Mouse (Mus musculus) intestine, postnatal 0 days (tissue): ENCODE measurements around the gene Gpr22. TPM values are rescaled to one million over a fixed set of nuclear protein-coding genes. Genes with fewer than 3 reads are reported as not detected.

ENCODE experiments used
- ATAC-seq: fragments of 200-750 bp; cut with Nextera tagmentation; 2 replicates; pipeline ENCODE4 v1.8.0; 2017; ENCODE audit warnings: mild to moderate bottlenecking, moderate TSS enrichment, moderate library complexity
- H3K27ac ChIP-seq: fragments of 300-500 bp; sonication (generic); 2 replicates; pipeline ENCODE4 v1.5.1; 2014; ENCODE audit warnings: mild to moderate bottlenecking, low read depth, low read length, moderate library complexity
- H3K27me3 ChIP-seq: fragments of 300-500 bp; sonication (generic); replicated peaks from 2 replicates; pipeline ENCODE4 v1.6.1; 2014; ENCODE audit warnings: low read length, mixed read lengths; ENCODE audit not compliant: control insufficient read depth, insufficient read depth
- H3K36me3 ChIP-seq: fragments of 300-500 bp; sonication (generic); 2 replicates; pipeline ENCODE4 v1.6.1; 2014; ENCODE audit warnings: mild to moderate bottlenecking, moderate library complexity; ENCODE audit not compliant: control insufficient read depth, insufficient read depth
- H3K4me1 ChIP-seq: fragments of 300-500 bp; sonication (generic); replicated peaks from 2 replicates; pipeline ENCODE4 v1.6.1; 2014; ENCODE audit warnings: antibody characterized with exemption, low read length, mixed read lengths; ENCODE audit not compliant: control insufficient read depth, insufficient read depth
- H3K4me2 ChIP-seq: fragments of 300-500 bp; sonication (generic); replicated peaks from 2 replicates; pipeline ENCODE4 v1.6.1; 2014; ENCODE audit warnings: low read depth, mild to moderate bottlenecking, moderate library complexity
- H3K4me3 ChIP-seq: fragments of 300-500 bp; sonication (generic); 2 replicates; pipeline ENCODE4 v1.5.1; 2014; ENCODE audit warnings: low read depth, low read length
- H3K9ac ChIP-seq: fragments of 300-500 bp; sonication (generic); 2 replicates; pipeline ENCODE4 v1.6.1; 2014; ENCODE audit warnings: mild to moderate bottlenecking, low read depth, low read length
- H3K9me3 ChIP-seq: fragments of 300-500 bp; sonication (generic); 2 replicates; pipeline ENCODE4 v1.6.1; 2016; ENCODE audit warnings: mixed run types; ENCODE audit not compliant: control insufficient read depth
- CTCF ChIP-seq: sonication (generic); IDR thresholded peaks from 2 replicates; pipeline ENCODE4 v1.5.1; 2016; ENCODE audit warnings: low read depth, mild to moderate bottlenecking, control low read depth, antibody characterized with exemption, moderate library complexity
- WGBS: fragments of 180-500 bp; shearing (Covaris S2); extraction: QIAGEN DNeasy Blood & Tissue Kit; methylation state at CpG from one replicate; pipeline ENCODE4 v1.1.7; 2014; 5-methylcytosine and 5-hydroxymethylcytosine counted together
- polyA plus RNA-seq: library from polyadenylated mRNA; unstranded; fragments of >200 nt; fragmentation: Nextera tagmentation; extraction: Ambion mirVana; gene quantifications from 2 replicates; pipeline ENCODE4 v1.2.1, GENCODE M21; 2015

The Gpr22 gene
- polyA plus RNA-seq, 1 experiment from 2014 or later: 3.2 TPM

- Histone ChIP-seq H3K9me3 (no peaks in the 10 kb centered on the region), H3K27me3 (no peaks in the 10 kb centered on the region), H3K27ac (no peak overlapping the region), H3K4me3 (no peak overlapping the region), H3K4me1 (no peaks in the 10 kb centered on the region; the same call in 1 of the 2 replicates), H3K4me2 (no peak overlapping the region), H3K36me3 (no peaks in the 10 kb centered on the region), H3K9ac (no peak overlapping the region)
- no peak for TF ChIP-seq CTCF
- ATAC-seq: no peak
- 37% methylated on average over 4 of the region's 4 CpGs for WGBS
These were observed 1.0 kb downstream of the Gpr22 start for GRCm38 (mm10) chr12:31712727-31713126.

GRCm38 (mm10) chr12:31712233-31712632 lies 1.5 kb downstream of the Gpr22 start:
- ATAC-seq: no peak
- H3K27me3 ChIP-seq: no peaks in the 10 kb centered on the region
- WGBS: 57% methylated on average over 5 of the region's 5 CpGs
- H3K9me3 ChIP-seq: no peaks in the 10 kb centered on the region
- H3K4me2 ChIP-seq: no peak overlapping the region
- no peak overlapping the region for H3K4me3 ChIP-seq
- H3K36me3 ChIP-seq: no peaks in the 10 kb centered on the region
- no peak for TF ChIP-seq CTCF
- no peaks in the 10 kb centered on the region; the same call in 1 of the 2 replicates for H3K4me1 ChIP-seq
- H3K27ac ChIP-seq: no peak overlapping the region
- no peak overlapping the region for H3K9ac ChIP-seq

- WGBS: 91% methylated on average over 6 of the region's 6 CpGs
- Histone ChIP-seq H3K27ac (no peak overlapping the region), H3K4me3 (no peak overlapping the region), H3K9ac (no peak overlapping the region), H3K27me3 (no peaks in the 10 kb centered on the region), H3K9me3 (no peaks in the 10 kb centered on the region), H3K4me2 (no peak overlapping the region), H3K4me1 (no peaks in the 10 kb centered on the region; the same call in 1 of the 2 replicates), H3K36me3 (no peaks in the 10 kb centered on the region)
- no peak for TF ChIP-seq CTCF
- ATAC-seq: no peak
These were observed 4.1 kb downstream of the Gpr22 start for GRCm38 (mm10) chr12:31709665-31710064.

GRCm38 (mm10) chr12:31707531-31707930 lies 6.2 kb downstream of the Gpr22 start:
- H3K27me3 ChIP-seq: no peaks in the 10 kb centered on the region
- WGBS: 63% methylated on average over 1 of the region's 1 CpGs
- no peak overlapping the region for H3K4me3 ChIP-seq
- ATAC-seq: no peak
- H3K4me2 ChIP-seq: no peak overlapping the region
- H3K36me3 ChIP-seq: no peaks in the 10 kb centered on the region
- no peak overlapping the region for H3K9ac ChIP-seq
- no peak for TF ChIP-seq CTCF
- no peak overlapping the region for H3K27ac ChIP-seq
- no peaks in the 10 kb centered on the region for H3K4me1 ChIP-seq
- H3K9me3 ChIP-seq: no peaks in the 10 kb centered on the region

GRCm38 (mm10) chr12:31706168-31706567 lies 7.6 kb downstream of the Gpr22 start:
- 0 out of 2 replicates have a peak, but pooled peaks cover 2% of the 10 kb centered on the region for H3K4me1 ChIP-seq
- H3K9me3 ChIP-seq: no peaks in the 10 kb centered on the region
- no peak overlapping the region for H3K9ac ChIP-seq
- H3K27me3 ChIP-seq: no peaks in the 10 kb centered on the region
- ATAC-seq: no peak
- H3K4me3 ChIP-seq: no peak overlapping the region
- 52% methylated on average over 2 of the region's 2 CpGs for WGBS
- H3K36me3 ChIP-seq: no peaks in the 10 kb centered on the region
- TF ChIP-seq CTCF: no peak
- no peak overlapping the region for H3K4me2 ChIP-seq
- H3K27ac ChIP-seq: no peak overlapping the region

- Histone ChIP-seq H3K27me3 (no peaks in the 10 kb centered on the region), H3K4me3 (no peak overlapping the region), H3K4me2 (no peak overlapping the region), H3K9ac (no peak overlapping the region), H3K27ac (no peak overlapping the region), H3K4me1 (0 out of 2 replicates have a peak, but pooled peaks cover 2% of the 10 kb centered on the region), H3K36me3 (no peaks in the 10 kb centered on the region), H3K9me3 (no peaks in the 10 kb centered on the region)
- peak; percentile 53 for TF ChIP-seq CTCF
- ATAC-seq: no peak
- WGBS: 80% methylated on average over 6 of the region's 6 CpGs
These were observed 9.8 kb downstream of the Gpr22 start for GRCm38 (mm10) chr12:31703904-31704303.

GRCm38 (mm10) chr12:31701411-31701810 lies 12.3 kb downstream of the Gpr22 start:
- H3K4me2 ChIP-seq: no peak overlapping the region
- H3K27ac ChIP-seq: no peak overlapping the region; the same call in 1 of the 2 replicates
- no peaks in the 10 kb centered on the region for H3K27me3 ChIP-seq
- 29% methylated on average over 5 of the region's 5 CpGs for WGBS
- H3K36me3 ChIP-seq: peaks cover 9% of the 10 kb centered on the region; the same call in 1 of the 2 replicates
- no peak for ATAC-seq
- H3K9ac ChIP-seq: no peak overlapping the region
- no peak overlapping the region for H3K4me3 ChIP-seq
- H3K4me1 ChIP-seq: 0 out of 2 replicates have a peak, but pooled peaks cover 2% of the 10 kb centered on the region
- H3K9me3 ChIP-seq: 0 out of 2 replicates have a peak, but pooled peaks cover 3% of the 10 kb centered on the region
- TF ChIP-seq CTCF: no peak
